ENCODE assay signal across 20 mouse cellular contexts in the genomic region with DNA sequence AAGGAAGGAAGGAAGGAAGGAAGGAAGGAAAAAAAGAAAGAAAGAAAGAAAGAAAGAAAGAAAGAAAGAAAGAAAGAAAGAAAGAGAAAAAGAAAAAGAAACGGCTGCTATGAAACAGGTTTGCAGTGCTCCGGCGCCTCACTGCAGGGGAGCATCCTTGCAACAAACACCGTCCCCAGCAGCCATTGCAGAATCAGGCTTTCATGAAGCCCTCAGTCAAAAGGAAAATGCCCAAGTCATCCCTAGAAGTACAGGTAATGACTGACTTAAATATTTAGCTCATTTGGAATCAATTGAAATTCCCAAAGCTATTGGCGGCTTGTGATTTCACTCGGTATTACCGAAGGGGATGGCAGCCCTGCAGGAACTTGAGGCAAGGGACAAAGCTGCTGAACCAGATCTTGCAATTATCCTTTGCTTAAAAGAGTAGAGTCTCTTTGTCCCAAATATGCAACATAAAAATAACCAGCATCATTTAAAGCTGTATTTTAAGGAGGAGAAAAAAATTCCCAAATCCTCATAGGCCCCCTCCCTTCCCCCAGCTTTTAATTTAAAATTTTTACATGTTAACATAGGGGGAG. TPM values are rescaled to one million over a fixed set of nuclear protein-coding genes. Genes with fewer than 3 reads are reported as not detected.
A peak's percentile ranks its signal among the peaks of the same experiment; 100 is the strongest.
DNase-seq lines count a peak whose midpoint lies in the region; ATAC-seq and TF ChIP-seq lines count a peak whose summit lies in the region.
"Had no signal": no experiment of that assay in that cellular context is flagged by ENCODE, and none has a peak within 500 bp of the region (broad histone marks: within the 10 kb centered on the region; RNA-seq: fewer than 3 reads in every experiment).

No protein-coding gene starts in this region.

- WGBS in hindbrain, embryonic 15.5 days = 40% methylated on average over 7 of the region's 7 CpGs
- 47% methylated on average over 7 of the region's 7 CpGs for WGBS in hindbrain, embryonic 11.5 days
- 28% methylated on average over 7 of the region's 7 CpGs for WGBS in hindbrain, postnatal 0 days

- peaks cover 8% of the 10 kb centered on the region for H3K4me1 ChIP-seq in hindbrain, embryonic 15.5 days (replicated peaks)
- no peaks in the 10 kb centered on the region for H3K4me1 ChIP-seq in hindbrain, embryonic 11.5 days (replicated peaks; ENCODE audit: control insufficient read depth, insufficient read depth, low read length)
- H3K4me1 ChIP-seq in hindbrain, postnatal 0 days (ENCODE audit: insufficient read depth, low read length) = no peaks in the 10 kb centered on the region
- H3K4me1 ChIP-seq: embryonic facial prominence, embryonic 10.5 days; intestine, embryonic 15.5 days; kidney, embryonic 15.5 days had no signal

- no peaks in the 10 kb centered on the region for H3K9me3 ChIP-seq in hindbrain, embryonic 15.5 days
- no peaks in the 10 kb centered on the region for H3K9me3 ChIP-seq in hindbrain, embryonic 11.5 days (ENCODE audit: control insufficient read depth, low read length)
- H3K9me3 ChIP-seq in hindbrain, postnatal 0 days (ENCODE audit: low read length) = no peaks in the 10 kb centered on the region
- H3K9me3 ChIP-seq: embryonic facial prominence, embryonic 10.5 days; heart, embryonic 10.5 days; intestine, embryonic 15.5 days; kidney, embryonic 15.5 days; limb, embryonic 10.5 days had no signal

- no peak for TF ChIP-seq POLR2A in brain, embryonic 14.5 days (IDR thresholded peaks at IDR 0.05; ENCODE audit: borderline replicate concordance, extremely low read depth, insufficient read depth, insufficient read length, poor library complexity, severe bottlenecking)

- no peaks in the 10 kb centered on the region for H3K27me3 ChIP-seq in hindbrain, embryonic 15.5 days
- H3K27me3 ChIP-seq in hindbrain, embryonic 11.5 days (ENCODE audit: control insufficient read depth, insufficient read depth, low read length) = no peaks in the 10 kb centered on the region
- no peaks in the 10 kb centered on the region for H3K27me3 ChIP-seq in hindbrain, postnatal 0 days (ENCODE audit: insufficient read depth, low read length)
- H3K27me3 ChIP-seq: intestine, embryonic 15.5 days; kidney, embryonic 15.5 days had no signal

- no peak for ATAC-seq in hindbrain, embryonic 15.5 days (ENCODE audit: low FRiP score, low read depth)
- no peak for ATAC-seq in hindbrain, embryonic 11.5 days (ENCODE audit: low FRiP score)
- no peak for ATAC-seq in hindbrain, postnatal 0 days
- ATAC-seq: intestine, embryonic 15.5 days had no signal

- DNase-seq in cerebellum, postnatal 36 days = peak; percentile 26 to 37
- DNase-seq in cerebellum, adult 9-10 months = no peak
- no peak for DNase-seq in hindbrain, embryonic 11.5 days (ENCODE audit: low spot score)
- DNase-seq in brain, embryonic 14.5 days (ENCODE audit: low read depth) = peak; percentile 49
- peak; percentile 57 for DNase-seq in hindbrain, postnatal 0 days (ENCODE audit: low spot score)
- no peak for DNase-seq in thymus, adult 18-20 months
- DNase-seq in ovary, postnatal 14 days (ENCODE audit: low spot score) = no peak
- DNase-seq: adrenal gland, adult 2 months; gastrocnemius, postnatal 36 days; heart, postnatal 10 days; lung, embryonic 14.5 days; thymus, postnatal 4 days had no signal

- peak overlapping the region; percentile 16 for H3K4me3 ChIP-seq in hindbrain, embryonic 15.5 days
- no peak overlapping the region for H3K4me3 ChIP-seq in hindbrain, embryonic 11.5 days (ENCODE audit: low read depth, low read length)
- H3K4me3 ChIP-seq in hindbrain, postnatal 0 days (ENCODE audit: low read length) = peak overlapping the region; percentile 19
- H3K4me3 ChIP-seq: embryonic facial prominence, embryonic 10.5 days; heart, embryonic 10.5 days; intestine, embryonic 15.5 days; kidney, embryonic 15.5 days; limb, embryonic 10.5 days had no signal

- H3K27ac ChIP-seq in hindbrain, embryonic 15.5 days (replicated peaks) = peak overlapping the region; percentile 66
- H3K27ac ChIP-seq in hindbrain, embryonic 11.5 days (ENCODE audit: low read depth, low read length) = no peak overlapping the region
- H3K27ac ChIP-seq in hindbrain, postnatal 0 days = peak overlapping the region; percentile 62
- H3K27ac ChIP-seq: embryonic facial prominence, embryonic 10.5 days; heart, embryonic 10.5 days; intestine, embryonic 15.5 days; kidney, embryonic 15.5 days; limb, embryonic 10.5 days; macrophage had no signal

- H3K9ac ChIP-seq in hindbrain, embryonic 15.5 days = peak overlapping the region; percentile 14; the same call in 1 of the 2 replicates
- no peak overlapping the region for H3K9ac ChIP-seq in hindbrain, embryonic 11.5 days (ENCODE audit: low read depth, low read length)
- peak overlapping the region; percentile 46 for H3K9ac ChIP-seq in hindbrain, postnatal 0 days (replicated peaks; ENCODE audit: low read length)
- H3K9ac ChIP-seq: intestine, embryonic 15.5 days; kidney, embryonic 15.5 days; lung, embryonic 14.5 days had no signal

- TF ChIP-seq CTCF in brain, embryonic 14.5 days (IDR thresholded peaks at IDR 0.05; ENCODE audit: borderline replicate concordance, extremely low read depth, insufficient read depth, insufficient read length) = no peak
- TF ChIP-seq CTCF in hindbrain, postnatal 0 days (IDR thresholded peaks at IDR 0.05; ENCODE audit: low read depth) = no peak

- H3K4me2 ChIP-seq in hindbrain, embryonic 15.5 days = peak overlapping the region; percentile 39
- H3K4me2 ChIP-seq in hindbrain, embryonic 11.5 days (replicated peaks; ENCODE audit: low read depth, low read length) = no peak overlapping the region
- H3K4me2 ChIP-seq in hindbrain, postnatal 0 days (ENCODE audit: low read depth, low read length) = peak overlapping the region; percentile 43
- H3K4me2 ChIP-seq: intestine, embryonic 15.5 days; kidney, embryonic 15.5 days; liver, embryonic 11.5 days; lung, embryonic 14.5 days had no signal

- H3K36me3 ChIP-seq in hindbrain, embryonic 15.5 days = no peaks in the 10 kb centered on the region
- H3K36me3 ChIP-seq in hindbrain, embryonic 11.5 days (ENCODE audit: control insufficient read depth, insufficient read depth, low read length) = no peaks in the 10 kb centered on the region
- H3K36me3 ChIP-seq in hindbrain, postnatal 0 days (ENCODE audit: insufficient read depth, low read length) = no peaks in the 10 kb centered on the region
- H3K36me3 ChIP-seq: embryonic facial prominence, embryonic 10.5 days; heart, embryonic 10.5 days; intestine, embryonic 15.5 days; kidney, embryonic 15.5 days; limb, embryonic 10.5 days had no signal

RNA-seq across cellular contexts. Expression of gene Garnl3, which starts 45.3 kb away (rescaled TPM):
- polyA plus RNA-seq in hindbrain, embryonic 15.5 days (2015; fragmentation: Nextera tagmentation; extraction: Ambion mirVana) = 56.7 and 57.1 TPM in 2 replicates
- polyA plus RNA-seq in hindbrain, embryonic 11.5 days (2014; fragmentation: Nextera tagmentation; extraction: Ambion mirVana) = 14.3 and 18.5 TPM in 2 replicates
- 27.7 and 42.1 TPM in 2 replicates for polyA plus RNA-seq in brain, embryonic 14.5 days (2012; rRNA removed)
- total RNA-seq in hindbrain, postnatal 0 days (2014; rRNA removed) = 96.9 and 105 TPM in 2 replicates
- 56.1 and 57.0 TPM in 2 replicates for polyA plus RNA-seq in hindbrain, postnatal 0 days (2015; fragmentation: Nextera tagmentation; extraction: Ambion mirVana)

Comparison
In these comparisons a context has a peak if more than half of its experiments do, and no peak if none do; other contexts are left out.
1. DNase-seq: peak in cerebellum, postnatal 36 days (2 of 2), brain, embryonic 14.5 days (single experiment) and hindbrain, postnatal 0 days (single experiment); none in cerebellum, adult 9-10 months (single experiment), hindbrain, embryonic 11.5 days (single experiment), thymus, adult 18-20 months (0 of 2) and ovary, postnatal 14 days (single experiment).